Mouse (Mus musculus) urinary bladder, postnatal 14 days (tissue): ENCODE measurements around the gene Slc16a11.

ENCODE experiments used
- DNase-seq: peaks from one replicate; pipeline ENCODE4 v3.0.0; 2021; ENCODE audit warnings: low spot score

Gene Slc16a11

GRCm38 (mm10) chr11:70225798-70226601 lies 13.4 kb downstream of the Slc16a11 start:
- no peak for DNase-seq

- no peak for DNase-seq
These were observed 14.0 kb downstream of the Slc16a11 start for GRCm38 (mm10) chr11:70226602-70226890.

- no peak for DNase-seq
These were observed 14.6 kb downstream of the Slc16a11 start for GRCm38 (mm10) chr11:70227126-70227525.

GRCm38 (mm10) chr11:70227661-70228245 lies 15.2 kb downstream of the Slc16a11 start:
- DNase-seq, result no peak

- DNase-seq, result peak; percentile 83
These were observed 16.3 kb downstream of the Slc16a11 start for GRCm38 (mm10) chr11:70228828-70229227.

GRCm38 (mm10) chr11:70229260-70230010 lies 16.9 kb downstream of the Slc16a11 start, which contains the start of gene Bcl6b:
TSS of gene Bcl6b (minus strand) at chr11:70229798.
- no peak for DNase-seq

GRCm38 (mm10) chr11:70230239-70230727 lies 17.7 kb downstream of the Slc16a11 start:
- DNase-seq, result peak; percentile 86

- peak; percentile 46 for DNase-seq
These were observed 20.0 kb downstream of the Slc16a11 start for GRCm38 (mm10) chr11:70232546-70232945.

GRCm38 (mm10) chr11:70233016-70233415 lies 20.5 kb downstream of the Slc16a11 start:
- no peak for DNase-seq

- DNase-seq, result no peak
These were observed 21.5 kb downstream of the Slc16a11 start for GRCm38 (mm10) chr11:70234037-70234436.

GRCm38 (mm10) chr11:70234497-70234896 lies 21.9 kb downstream of the Slc16a11 start:
- no peak for DNase-seq

- no peak for DNase-seq
These were observed 22.8 kb downstream of the Slc16a11 start for GRCm38 (mm10) chr11:70235254-70235900.

- DNase-seq, result no peak
These were observed 24.2 kb downstream of the Slc16a11 start for GRCm38 (mm10) chr11:70236717-70237116.

- DNase-seq, result peak; percentile 98
These were observed 25.1 kb downstream of the Slc16a11 start, which contains the start of gene 0610010K14Rik for GRCm38 (mm10) chr11:70237457-70238167. TSS of gene 0610010K14Rik (minus strand) at chr11:70237914.

- DNase-seq, result no peak
These were observed 26.3 kb downstream of the Slc16a11 start for GRCm38 (mm10) chr11:70238591-70239440.

- DNase-seq, result peak; percentile 80
These were observed 27.2 kb downstream of the Slc16a11 start, which contains the start of the genes Gm21988 and Rnasek for GRCm38 (mm10) chr11:70239541-70240279. TSS of gene Gm21988 (minus strand) at chr11:70239830. TSS of gene Rnasek (minus strand) at chr11:70239842.

GRCm38 (mm10) chr11:70242591-70242990 lies 30.0 kb downstream of the Slc16a11 start:
- no peak for DNase-seq

- DNase-seq, result peak; percentile 79
These were observed 34.7 kb downstream of the Slc16a11 start for GRCm38 (mm10) chr11:70247136-70247845.

GRCm38 (mm10) chr11:70250150-70250549 lies 37.6 kb downstream of the Slc16a11 start:
- DNase-seq, result no peak
